Mouse (Mus musculus): ENCODE data around the gene Spsb1. TPM values are rescaled to one million over a fixed set of nuclear protein-coding genes. Genes with fewer than 3 reads are reported as not detected.

The Spsb1 gene
- polyA plus RNA-seq, 1 experiment from 2014 or later: 11.7 TPM

DNA sequence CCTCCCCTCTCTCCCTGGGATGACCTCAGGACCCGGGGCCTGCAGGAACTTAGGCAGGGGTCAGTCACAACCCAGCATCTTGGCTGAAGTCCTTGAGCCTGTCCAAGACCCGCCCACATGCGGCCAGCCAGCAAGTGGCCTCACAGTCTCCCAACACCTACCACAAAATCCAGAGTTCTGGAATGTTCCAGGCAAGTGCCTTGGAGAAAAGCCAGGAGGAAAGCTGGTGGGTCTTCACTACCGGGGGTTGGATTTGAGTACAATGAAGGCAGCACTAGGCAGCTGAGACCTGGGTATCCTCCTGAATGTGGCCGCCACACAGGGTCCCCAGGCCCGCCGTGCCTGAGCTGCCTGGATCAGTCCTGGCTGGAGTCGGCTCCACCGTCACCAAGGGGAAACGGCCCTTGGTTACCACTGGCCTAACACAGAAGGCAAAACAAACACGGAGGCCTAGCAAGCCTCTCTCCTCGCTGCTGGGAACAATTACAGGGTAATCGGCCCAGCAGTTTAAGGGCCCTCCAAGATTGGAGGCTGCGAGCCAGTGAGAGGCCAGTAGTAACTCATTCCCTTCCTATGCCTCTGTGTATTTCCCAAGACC is 32.6 kb downstream of the Spsb1 start:
- no peaks in the 10 kb centered on the region for H3K36me3 ChIP-seq (ENCODE audit: control insufficient read depth, insufficient read depth, low read length)
- ATAC-seq (ENCODE audit: low FRiP score) (no peak), DNase-seq (ENCODE audit: low spot score) (no peak)
- peaks cover 2% of the 10 kb centered on the region; the same call in 1 of the 2 replicates for H3K27me3 ChIP-seq (ENCODE audit: control insufficient read depth, insufficient read depth, low read length)
- peaks cover 10% of the 10 kb centered on the region for H3K4me1 ChIP-seq (replicated peaks; ENCODE audit: control insufficient read depth, insufficient read depth, low read length)
- H3K9me3 ChIP-seq (ENCODE audit: control insufficient read depth, low read length): no peaks in the 10 kb centered on the region
- WGBS: 26% methylated on average over 14 of the region's 14 CpGs
- peak overlapping the region; percentile 31; the same call in 1 of the 2 replicates for H3K9ac ChIP-seq (ENCODE audit: low read depth, low read length)
- no peak overlapping the region for H3K27ac ChIP-seq (ENCODE audit: low read depth, low read length)
- no peak overlapping the region for H3K4me3 ChIP-seq (ENCODE audit: low read depth, low read length)
- no peak overlapping the region for H3K4me2 ChIP-seq (replicated peaks; ENCODE audit: low read depth, low read length)

- Histone ChIP-seq H3K9me3 (ENCODE audit: control insufficient read depth, low read length) (no peaks in the 10 kb centered on the region), H3K9ac (ENCODE audit: low read depth, low read length) (no peak overlapping the region), H3K4me2 (replicated peaks; ENCODE audit: low read depth, low read length) (no peak overlapping the region), H3K27ac (ENCODE audit: low read depth, low read length) (no peak overlapping the region; the same call in 1 of the 2 replicates), H3K27me3 (ENCODE audit: control insufficient read depth, insufficient read depth, low read length) (peaks cover 2% of the 10 kb centered on the region; the same call in 1 of the 2 replicates), H3K4me1 (replicated peaks; ENCODE audit: control insufficient read depth, insufficient read depth, low read length) (peaks cover 10% of the 10 kb centered on the region), H3K4me3 (ENCODE audit: low read depth, low read length) (no peak overlapping the region), H3K36me3 (ENCODE audit: control insufficient read depth, insufficient read depth, low read length) (no peaks in the 10 kb centered on the region)
- ATAC-seq (ENCODE audit: low FRiP score) (peak; percentile 38; the same call in 1 of the 2 replicates), DNase-seq (ENCODE audit: low spot score) (no peak)
- 37% methylated on average over 12 of the region's 12 CpGs for WGBS
Observed at GRCm38 (mm10) chr4:149920886-149921285, 34.0 kb downstream of the Spsb1 start.

GRCm38 (mm10) chr4:149918455-149919070 is 36.3 kb downstream of the Spsb1 start:
- DNase-seq (ENCODE audit: low spot score): no peak
- 93% methylated on average over 15 of the region's 15 CpGs for WGBS
- Histone ChIP-seq H3K4me1 (replicated peaks; ENCODE audit: control insufficient read depth, insufficient read depth, low read length) (peaks cover 10% of the 10 kb centered on the region), H3K27me3 (ENCODE audit: control insufficient read depth, insufficient read depth, low read length) (peaks cover 2% of the 10 kb centered on the region; the same call in 1 of the 2 replicates), H3K4me2 (replicated peaks; ENCODE audit: low read depth, low read length) (no peak overlapping the region), H3K9ac (ENCODE audit: low read depth, low read length) (no peak overlapping the region), H3K36me3 (ENCODE audit: control insufficient read depth, insufficient read depth, low read length) (no peaks in the 10 kb centered on the region), H3K4me3 (ENCODE audit: low read depth, low read length) (no peak overlapping the region), H3K27ac (ENCODE audit: low read depth, low read length) (no peak overlapping the region), H3K9me3 (ENCODE audit: control insufficient read depth, low read length) (no peaks in the 10 kb centered on the region)
- no peak for ATAC-seq (ENCODE audit: low FRiP score)

DNA sequence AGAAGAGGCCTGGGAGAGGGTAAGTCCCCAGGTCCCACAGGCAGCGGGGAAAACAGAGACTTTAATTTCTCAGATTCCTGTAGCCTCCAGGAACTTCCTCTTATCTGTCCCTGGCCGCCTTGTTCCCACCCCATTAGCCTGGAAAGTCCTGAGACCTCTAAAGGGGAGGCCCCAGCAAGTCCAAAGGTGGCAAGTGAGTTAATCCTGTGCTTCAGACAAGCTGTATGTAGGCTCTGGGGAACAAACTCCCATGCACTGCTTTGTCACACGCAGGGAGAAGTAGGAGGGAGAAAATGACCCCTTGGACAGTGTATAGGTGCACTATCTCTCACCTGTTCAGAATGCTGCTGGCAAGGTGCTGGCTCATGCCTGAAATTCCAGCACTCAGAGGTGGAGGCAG is 38.0 kb downstream of the Spsb1 start:
- no peak overlapping the region for H3K4me2 ChIP-seq (replicated peaks; ENCODE audit: low read depth, low read length)
- no peak overlapping the region for H3K4me3 ChIP-seq (ENCODE audit: low read depth, low read length)
- WGBS: 75% methylated on average over 3 of the region's 3 CpGs
- H3K9ac ChIP-seq (ENCODE audit: low read depth, low read length): no peak overlapping the region
- H3K27me3 ChIP-seq (ENCODE audit: control insufficient read depth, insufficient read depth, low read length): peaks cover 2% of the 10 kb centered on the region; the same call in 1 of the 2 replicates
- ATAC-seq (ENCODE audit: low FRiP score) (no peak), DNase-seq (ENCODE audit: low spot score) (no peak)
- no peak overlapping the region for H3K27ac ChIP-seq (ENCODE audit: low read depth, low read length)
- no peaks in the 10 kb centered on the region for H3K36me3 ChIP-seq (ENCODE audit: control insufficient read depth, insufficient read depth, low read length)
- H3K9me3 ChIP-seq (ENCODE audit: control insufficient read depth, low read length): no peaks in the 10 kb centered on the region
- peaks cover 9% of the 10 kb centered on the region for H3K4me1 ChIP-seq (replicated peaks; ENCODE audit: control insufficient read depth, insufficient read depth, low read length)

DNA sequence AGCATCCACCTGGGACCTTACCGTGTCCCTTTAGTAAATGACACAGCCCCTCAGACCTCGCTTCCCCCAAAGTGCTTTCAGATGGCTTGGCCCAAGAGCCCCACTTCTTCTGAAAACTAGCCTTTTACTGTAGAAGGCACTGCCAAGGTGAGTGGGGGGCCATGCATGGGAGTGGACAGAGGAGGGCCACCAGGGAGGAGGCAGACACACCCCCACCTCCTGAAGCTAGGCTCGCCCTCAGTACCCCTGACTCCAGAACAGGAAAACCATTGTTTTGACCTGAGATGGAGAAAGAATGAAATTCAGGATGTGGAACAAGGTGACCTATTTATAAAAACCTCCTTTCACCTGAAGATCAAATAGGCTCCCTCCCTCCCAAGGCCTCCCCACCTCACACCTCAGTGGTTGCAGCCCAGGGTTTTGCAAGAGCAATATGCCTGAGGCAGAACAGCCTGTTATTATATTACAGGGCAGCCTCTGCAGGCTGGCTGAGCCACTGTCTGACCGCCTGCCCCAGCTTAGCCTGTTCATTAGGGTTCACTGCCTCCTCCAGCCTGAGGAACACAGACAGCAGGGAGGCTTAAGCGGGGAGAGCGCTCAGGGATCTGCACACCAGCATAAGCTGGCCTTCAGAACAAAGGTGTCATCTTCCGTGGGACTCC is 41.0 kb downstream of the Spsb1 start:
- no peak for DNase-seq (ENCODE audit: low spot score)
- Histone ChIP-seq H3K9me3 (ENCODE audit: control insufficient read depth, low read length) (no peaks in the 10 kb centered on the region), H3K27me3 (ENCODE audit: control insufficient read depth, insufficient read depth, low read length) (no peaks in the 10 kb centered on the region), H3K36me3 (ENCODE audit: control insufficient read depth, insufficient read depth, low read length) (no peaks in the 10 kb centered on the region), H3K27ac (ENCODE audit: low read depth, low read length) (no peak overlapping the region), H3K9ac (ENCODE audit: low read depth, low read length) (no peak overlapping the region), H3K4me3 (ENCODE audit: low read depth, low read length) (no peak overlapping the region), H3K4me1 (replicated peaks; ENCODE audit: control insufficient read depth, insufficient read depth, low read length) (0 out of 2 replicates have a peak, but pooled peaks cover 3% of the 10 kb centered on the region), H3K4me2 (replicated peaks; ENCODE audit: low read depth, low read length) (no peak overlapping the region)
- 62% methylated on average over 7 of the region's 7 CpGs for WGBS
- ATAC-seq (ENCODE audit: low FRiP score): no peak

DNA sequence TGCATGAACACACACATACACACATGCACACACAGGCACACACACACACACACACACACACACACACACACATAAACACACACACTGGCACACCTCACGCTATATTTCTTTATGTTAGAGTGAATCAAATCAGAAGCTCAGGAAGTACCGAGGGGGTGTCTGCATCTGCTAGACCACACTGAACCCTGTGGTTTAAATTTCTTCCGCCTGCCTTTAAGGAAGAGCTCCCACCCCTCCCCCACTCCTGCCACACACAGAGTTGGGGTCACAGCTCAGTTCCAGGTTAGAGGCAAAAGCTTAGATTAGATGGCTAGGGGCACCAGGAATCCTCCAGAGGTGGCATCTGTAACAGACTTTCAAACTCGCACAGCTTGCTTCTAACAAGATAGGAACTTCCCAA is 42.4 kb downstream of the Spsb1 start:
- H3K9me3 ChIP-seq (ENCODE audit: control insufficient read depth, low read length): no peaks in the 10 kb centered on the region
- H3K4me1 ChIP-seq (replicated peaks; ENCODE audit: control insufficient read depth, insufficient read depth, low read length): 0 out of 2 replicates have a peak, but pooled peaks cover 3% of the 10 kb centered on the region
- no peaks in the 10 kb centered on the region for H3K36me3 ChIP-seq (ENCODE audit: control insufficient read depth, insufficient read depth, low read length)
- H3K4me3 ChIP-seq (ENCODE audit: low read depth, low read length): no peak overlapping the region
- WGBS: 39% methylated on average over 4 of the region's 4 CpGs
- no peak for ATAC-seq (ENCODE audit: low FRiP score)
- H3K4me2 ChIP-seq (replicated peaks; ENCODE audit: low read depth, low read length): no peak overlapping the region
- no peak for DNase-seq (ENCODE audit: low spot score)
- H3K27me3 ChIP-seq (ENCODE audit: control insufficient read depth, insufficient read depth, low read length): no peaks in the 10 kb centered on the region
- H3K27ac ChIP-seq (ENCODE audit: low read depth, low read length): no peak overlapping the region
- H3K9ac ChIP-seq (ENCODE audit: low read depth, low read length): no peak overlapping the region

GRCm38 (mm10) chr4:149910558-149910957 is 44.3 kb downstream of the Spsb1 start:
- Histone ChIP-seq H3K27me3 (ENCODE audit: control insufficient read depth, insufficient read depth, low read length) (no peaks in the 10 kb centered on the region), H3K4me3 (ENCODE audit: low read depth, low read length) (no peak overlapping the region), H3K36me3 (ENCODE audit: control insufficient read depth, insufficient read depth, low read length) (no peaks in the 10 kb centered on the region), H3K4me1 (replicated peaks; ENCODE audit: control insufficient read depth, insufficient read depth, low read length) (0 out of 2 replicates have a peak, but pooled peaks cover 3% of the 10 kb centered on the region), H3K9ac (ENCODE audit: low read depth, low read length) (no peak overlapping the region), H3K27ac (ENCODE audit: low read depth, low read length) (no peak overlapping the region), H3K9me3 (ENCODE audit: control insufficient read depth, low read length) (no peaks in the 10 kb centered on the region), H3K4me2 (replicated peaks; ENCODE audit: low read depth, low read length) (no peak overlapping the region)
- no peak for DNase-seq (ENCODE audit: low spot score)
- 60% methylated on average over 4 of the region's 4 CpGs for WGBS
- no peak for ATAC-seq (ENCODE audit: low FRiP score)

- Histone ChIP-seq H3K4me3 (ENCODE audit: low read depth, low read length) (no peak overlapping the region), H3K27me3 (ENCODE audit: control insufficient read depth, insufficient read depth, low read length) (no peaks in the 10 kb centered on the region), H3K9ac (ENCODE audit: low read depth, low read length) (no peak overlapping the region), H3K27ac (ENCODE audit: low read depth, low read length) (no peak overlapping the region), H3K9me3 (ENCODE audit: control insufficient read depth, low read length) (no peaks in the 10 kb centered on the region), H3K4me2 (replicated peaks; ENCODE audit: low read depth, low read length) (no peak overlapping the region), H3K4me1 (replicated peaks; ENCODE audit: control insufficient read depth, insufficient read depth, low read length) (0 out of 2 replicates have a peak, but pooled peaks cover 3% of the 10 kb centered on the region), H3K36me3 (ENCODE audit: control insufficient read depth, insufficient read depth, low read length) (no peaks in the 10 kb centered on the region)
- ATAC-seq (ENCODE audit: low FRiP score) (no peak), DNase-seq (ENCODE audit: low spot score) (no peak)
- 92% methylated on average over 13 of the region's 13 CpGs for WGBS
Observed at GRCm38 (mm10) chr4:149909551-149909950, 45.3 kb downstream of the Spsb1 start.

Data from hindbrain, embryonic 11.5 days (tissue).